Mouse (Mus musculus) heart, embryonic 16.5 days (tissue): ENCODE measurements at regions not wholly inside any gene's neighbourhood (a gene's known extent, or its start where the extent isn't known, plus 50 kb on each side); places are given as distances from the start of the nearest gene placed in this dataset.

Experiments used
- ATAC-seq: fragments of 200-750 bp; cut with Nextera tagmentation; replicated peaks from 2 replicates; pipeline ENCODE4 v1.8.0; 2017; ENCODE audit warnings: moderate number of reproducible peaks; ENCODE audit not compliant: insufficient read depth, low FRiP score; ENCODE audit errors: extremely low read depth
- H3K27ac ChIP-seq: fragments of 300-500 bp; sonication (generic); 2 replicates; pipeline ENCODE4 v1.5.1; 2014; ENCODE audit warnings: mild to moderate bottlenecking, low read length, control low read depth, moderate library complexity
- H3K27me3 ChIP-seq: fragments of 300-500 bp; sonication (generic); 2 replicates; pipeline ENCODE4 v1.6.1; 2014; ENCODE audit warnings: low read length, mixed read lengths; ENCODE audit not compliant: control insufficient read depth, insufficient read depth
- H3K36me3 ChIP-seq: fragments of 300-500 bp; sonication (generic); 2 replicates; pipeline ENCODE4 v1.6.1; 2014; ENCODE audit not compliant: control insufficient read depth, insufficient read depth
- H3K4me1 ChIP-seq: fragments of 300-500 bp; sonication (generic); 2 replicates; pipeline ENCODE4 v1.6.1; 2014; ENCODE audit warnings: low read length, mixed read lengths; ENCODE audit not compliant: control insufficient read depth, insufficient read depth
- H3K4me2 ChIP-seq: fragments of 300-500 bp; sonication (generic); 2 replicates; pipeline ENCODE4 v1.6.1; 2014; ENCODE audit warnings: low read depth, mild to moderate bottlenecking, control low read depth, low read length
- H3K4me3 ChIP-seq: fragments of 300-500 bp; sonication (generic); 2 replicates; pipeline ENCODE4 v1.5.1; 2014; ENCODE audit warnings: mild to moderate bottlenecking, control low read depth, low read length
- H3K9ac ChIP-seq: fragments of 300-500 bp; sonication (generic); 2 replicates; pipeline ENCODE4 v1.6.1; 2014; ENCODE audit warnings: low read length, control low read depth
- H3K9me3 ChIP-seq: fragments of 300-500 bp; sonication (generic); replicated peaks from 2 replicates; pipeline ENCODE4 v1.6.1; 2016; ENCODE audit warnings: low read length; ENCODE audit not compliant: control insufficient read depth
- WGBS: fragments of 180-500 bp; shearing (Covaris S2); extraction: QIAGEN DNeasy Blood & Tissue Kit; methylation state at CpG from one replicate; pipeline ENCODE4 v1.1.7; 2014; 5-methylcytosine and 5-hydroxymethylcytosine counted together

DNA sequence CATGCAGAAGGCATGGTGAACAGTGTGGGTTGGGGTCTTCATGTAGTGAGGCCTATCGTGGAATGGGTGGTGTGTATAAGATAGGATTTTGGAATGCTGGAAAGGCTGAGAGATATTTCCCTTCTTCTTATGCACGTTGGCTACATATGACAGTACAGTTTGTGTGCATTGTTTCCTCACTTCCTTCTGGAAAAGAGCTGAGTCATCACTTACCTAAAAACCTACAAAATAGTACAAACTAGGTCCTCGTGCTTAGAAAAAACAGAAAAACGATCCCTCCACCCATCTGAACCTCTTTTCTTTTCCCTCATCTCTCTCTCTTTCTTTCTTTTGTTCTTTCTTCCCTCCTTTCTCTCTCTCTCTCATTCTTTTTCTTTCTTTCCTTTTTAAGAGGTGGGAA, 168.3 kb downstream of the Ifng start:
- Histone ChIP-seq H3K27ac (no peak overlapping the region), H3K4me2 (no peak overlapping the region), H3K9me3 (no peaks in the 10 kb centered on the region), H3K27me3 (no peaks in the 10 kb centered on the region), H3K4me3 (no peak overlapping the region), H3K9ac (no peak overlapping the region), H3K4me1 (no peaks in the 10 kb centered on the region), H3K36me3 (no peaks in the 10 kb centered on the region)
- 62% methylated on average over 4 of the region's 4 CpGs for WGBS
- no peak for ATAC-seq

DNA sequence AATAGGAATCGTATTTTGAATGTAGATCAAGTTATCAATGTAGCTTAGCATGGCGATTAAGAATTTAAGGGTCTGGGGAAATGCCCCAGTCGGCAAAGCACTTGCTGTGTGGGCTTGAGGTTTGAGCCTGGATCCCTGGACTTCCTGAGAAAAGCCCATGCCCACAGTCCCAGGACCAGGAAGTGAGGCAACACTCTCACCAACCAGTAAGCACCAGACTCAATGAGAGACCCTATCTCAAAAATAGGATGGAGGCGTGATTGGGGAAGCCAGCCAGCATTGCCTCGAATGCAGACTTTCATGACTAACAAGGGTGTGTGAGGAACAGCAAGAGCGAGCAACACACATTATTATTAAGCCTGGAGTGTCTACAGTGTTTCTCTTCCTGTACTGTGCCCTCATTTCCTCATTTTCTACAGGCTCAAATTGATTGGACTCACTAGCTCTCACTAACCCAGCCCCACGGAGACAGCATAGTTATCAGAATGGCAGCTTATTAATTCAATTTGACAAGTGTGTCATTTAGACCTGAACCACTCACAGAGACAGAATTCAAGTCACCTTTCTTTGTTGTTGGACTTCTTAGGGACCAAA, 170.1 kb downstream of the Ifng start:
- ATAC-seq: no peak
- Histone ChIP-seq H3K9me3 (no peaks in the 10 kb centered on the region), H3K27ac (no peak overlapping the region), H3K4me1 (no peaks in the 10 kb centered on the region), H3K4me3 (no peak overlapping the region), H3K36me3 (no peaks in the 10 kb centered on the region), H3K4me2 (no peak overlapping the region), H3K9ac (no peak overlapping the region), H3K27me3 (no peaks in the 10 kb centered on the region)
- 73% methylated on average over 7 of the region's 7 CpGs for WGBS

DNA sequence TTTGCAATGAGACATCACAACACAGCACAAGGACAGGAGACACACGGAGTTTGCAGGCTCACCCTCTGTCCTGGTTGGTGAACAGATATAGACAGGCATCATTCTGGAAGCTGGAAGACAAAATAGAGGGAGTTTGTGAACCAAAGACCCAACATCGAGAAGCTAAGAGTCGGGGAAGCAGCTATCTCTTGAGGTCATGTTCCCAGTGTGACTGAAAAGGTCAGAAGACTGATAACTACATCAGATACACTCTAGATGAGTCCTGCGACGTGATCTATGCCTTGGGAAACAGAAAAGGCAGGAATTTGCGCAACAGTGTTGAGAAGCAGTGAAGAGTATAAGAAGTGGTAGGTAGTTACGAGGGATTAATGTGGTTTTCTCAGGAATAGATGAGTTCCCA, 171.2 kb downstream of the Ifng start:
- no peak overlapping the region for H3K4me3 ChIP-seq
- 73% methylated on average over 7 of the region's 7 CpGs for WGBS
- no peaks in the 10 kb centered on the region for H3K27me3 ChIP-seq
- H3K4me1 ChIP-seq: no peaks in the 10 kb centered on the region
- no peaks in the 10 kb centered on the region for H3K9me3 ChIP-seq
- no peak overlapping the region for H3K4me2 ChIP-seq
- H3K9ac ChIP-seq: no peak overlapping the region
- no peaks in the 10 kb centered on the region for H3K36me3 ChIP-seq
- H3K27ac ChIP-seq: no peak overlapping the region
- no peak for ATAC-seq

DNA sequence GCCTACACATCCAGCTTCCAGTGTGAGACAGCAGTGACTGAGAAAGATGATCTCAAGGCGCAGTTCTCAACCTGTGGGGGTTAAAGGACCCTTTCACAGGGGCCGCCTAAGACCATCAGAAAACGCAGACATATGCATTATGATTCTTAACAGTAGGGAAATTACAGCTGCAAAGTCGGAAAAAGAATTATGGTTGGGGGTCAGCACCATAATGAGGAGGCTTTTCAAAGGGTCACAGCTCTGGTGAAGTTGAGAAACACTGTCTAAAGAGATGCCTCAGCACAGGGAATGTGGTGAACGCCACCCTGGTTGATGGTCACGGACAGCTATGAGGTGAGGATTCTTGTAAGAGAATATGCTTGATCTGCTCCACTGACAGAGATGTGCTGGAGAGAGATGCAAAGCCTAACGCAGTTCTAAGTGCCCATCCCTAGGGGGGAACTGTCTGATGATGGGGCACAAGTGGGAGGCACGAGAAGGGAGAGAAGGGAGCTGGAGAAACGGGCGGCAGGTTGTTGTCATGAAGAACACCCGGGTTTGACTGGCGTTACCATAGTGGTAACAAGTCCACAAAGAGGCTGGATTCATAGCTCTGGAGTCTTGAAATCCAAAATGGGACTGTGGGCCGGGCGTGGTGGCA, 172.3 kb downstream of the Ifng start:
- H3K27ac ChIP-seq: no peak overlapping the region
- ATAC-seq: no peak
- no peaks in the 10 kb centered on the region for H3K36me3 ChIP-seq
- H3K4me2 ChIP-seq: no peak overlapping the region
- H3K9ac ChIP-seq: no peak overlapping the region
- peaks cover 8% of the 10 kb centered on the region; the same call in 1 of the 2 replicates for H3K4me1 ChIP-seq
- H3K9me3 ChIP-seq: no peaks in the 10 kb centered on the region
- 82% methylated on average over 14 of the region's 14 CpGs for WGBS
- H3K27me3 ChIP-seq: no peaks in the 10 kb centered on the region
- no peak overlapping the region for H3K4me3 ChIP-seq

DNA sequence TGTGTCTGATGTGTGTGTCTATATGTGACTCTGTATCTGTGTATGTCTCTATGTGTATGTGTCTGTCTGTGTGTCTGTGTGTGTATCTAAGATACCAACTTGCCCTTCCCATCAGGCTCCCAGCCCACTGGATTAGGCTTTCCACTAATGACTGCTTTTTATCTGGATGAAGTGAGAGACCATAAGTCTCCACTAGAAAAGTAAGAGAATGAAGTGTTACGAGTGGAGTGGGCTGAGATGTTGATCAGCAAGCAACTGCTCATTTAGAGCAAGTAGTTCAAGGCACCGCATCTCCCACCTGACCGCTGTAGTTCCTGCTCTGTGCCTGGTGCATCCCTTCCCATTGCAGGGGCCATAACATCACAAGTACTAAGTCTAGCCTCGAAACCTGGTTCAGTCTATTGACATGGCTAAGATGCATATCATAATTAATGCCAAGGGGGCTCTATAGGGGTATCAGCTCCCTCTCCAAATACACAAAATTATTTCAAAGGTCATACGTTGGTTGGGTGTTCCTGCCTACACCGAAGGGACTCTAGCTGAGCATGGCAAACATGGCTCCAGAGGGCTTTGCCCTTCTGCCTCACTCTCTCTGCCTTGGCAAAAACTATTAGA, 173.5 kb downstream of the Ifng start:
- ATAC-seq: no peak
- Histone ChIP-seq H3K27ac (no peak overlapping the region), H3K4me1 (peaks cover 8% of the 10 kb centered on the region; the same call in 1 of the 2 replicates), H3K9me3 (no peaks in the 10 kb centered on the region), H3K9ac (no peak overlapping the region), H3K27me3 (no peaks in the 10 kb centered on the region), H3K4me3 (no peak overlapping the region), H3K36me3 (no peaks in the 10 kb centered on the region), H3K4me2 (no peak overlapping the region)
- WGBS: 84% methylated on average over 6 of the region's 6 CpGs

DNA sequence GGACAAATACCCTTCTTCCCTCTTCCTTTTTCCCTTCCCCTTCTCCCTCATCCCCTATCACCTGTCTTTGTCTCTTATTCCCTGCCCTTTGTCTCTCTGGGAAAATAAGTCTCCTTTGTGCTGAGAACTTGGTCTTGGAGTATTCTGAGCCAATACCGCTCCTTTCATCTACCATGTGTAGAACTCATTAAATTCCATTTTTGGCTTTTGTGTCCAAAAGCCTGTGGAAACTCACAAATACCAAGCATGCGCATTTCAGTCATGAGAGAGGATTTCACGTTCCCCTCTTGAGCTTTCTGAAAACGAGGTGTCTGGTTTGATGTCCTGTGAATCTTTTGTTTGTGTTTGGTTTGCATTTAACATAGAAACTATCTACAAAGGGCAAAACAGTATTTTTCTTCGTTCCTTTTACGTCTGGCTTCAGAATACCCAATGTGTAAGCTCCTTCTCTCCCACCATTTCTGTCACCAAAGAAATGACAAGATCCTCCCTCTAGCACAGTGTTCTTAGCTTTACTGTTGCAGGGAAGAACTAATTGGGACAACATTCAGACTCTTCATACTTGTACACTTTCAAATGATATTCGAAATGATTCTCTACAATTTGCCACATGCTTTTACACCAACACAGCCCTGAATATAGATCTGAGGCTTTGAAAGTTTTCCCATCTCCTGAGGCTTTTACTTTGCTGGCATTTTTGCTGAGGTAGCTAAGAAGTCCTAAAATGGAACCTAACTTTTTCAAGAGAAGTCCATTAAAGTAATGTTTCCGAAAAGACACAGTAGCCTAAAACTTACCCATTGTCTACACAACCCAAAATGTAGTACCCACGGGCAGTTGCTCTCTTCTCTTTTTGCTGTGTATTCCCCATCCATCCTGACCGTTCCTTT, 174.5 kb downstream of the Ifng start:
- no peak overlapping the region for H3K4me3 ChIP-seq
- peaks cover 8% of the 10 kb centered on the region; the same call in 1 of the 2 replicates for H3K4me1 ChIP-seq
- H3K27me3 ChIP-seq: no peaks in the 10 kb centered on the region
- WGBS: 81% methylated on average over 10 of the region's 10 CpGs
- H3K4me2 ChIP-seq: no peak overlapping the region
- H3K9me3 ChIP-seq: no peaks in the 10 kb centered on the region
- no peak overlapping the region for H3K9ac ChIP-seq
- no peak overlapping the region for H3K27ac ChIP-seq
- no peak for ATAC-seq
- H3K36me3 ChIP-seq: no peaks in the 10 kb centered on the region

DNA sequence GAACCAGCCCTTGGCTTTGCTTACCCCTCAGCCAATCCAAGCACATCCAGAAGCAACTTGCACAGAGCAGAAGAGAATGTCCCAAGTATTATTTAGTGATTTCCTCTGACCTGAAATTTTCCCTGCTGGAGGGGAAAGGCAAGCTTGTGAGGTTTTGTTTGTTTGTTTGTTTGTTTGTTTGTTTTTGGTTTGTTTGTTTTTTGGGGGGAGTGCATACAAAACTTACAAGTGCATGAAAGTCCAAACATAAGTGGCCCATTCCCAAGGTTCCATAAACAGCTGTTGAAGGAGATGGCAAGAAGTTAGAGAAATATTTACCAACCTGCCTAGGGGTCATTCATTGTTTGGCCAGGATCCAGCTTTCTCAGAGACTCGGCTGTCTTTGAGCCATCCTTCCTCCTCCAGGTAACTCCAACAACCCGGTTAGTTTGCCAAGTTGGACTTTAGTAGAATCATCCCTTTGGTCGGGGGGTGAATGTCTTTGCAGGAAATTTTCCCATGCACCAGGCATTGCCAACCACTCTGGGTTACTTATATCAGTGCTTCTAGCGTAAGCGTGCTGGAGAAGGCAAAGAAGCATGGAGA, 175.3 kb downstream of the Ifng start:
- WGBS: 84% methylated on average over 5 of the region's 5 CpGs
- no peak overlapping the region for H3K4me2 ChIP-seq
- H3K9me3 ChIP-seq: no peaks in the 10 kb centered on the region
- no peak for ATAC-seq
- no peaks in the 10 kb centered on the region for H3K27me3 ChIP-seq
- peaks cover 8% of the 10 kb centered on the region; the same call in 1 of the 2 replicates for H3K4me1 ChIP-seq
- no peak overlapping the region for H3K4me3 ChIP-seq
- no peaks in the 10 kb centered on the region for H3K36me3 ChIP-seq
- H3K27ac ChIP-seq: no peak overlapping the region
- H3K9ac ChIP-seq: no peak overlapping the region

DNA sequence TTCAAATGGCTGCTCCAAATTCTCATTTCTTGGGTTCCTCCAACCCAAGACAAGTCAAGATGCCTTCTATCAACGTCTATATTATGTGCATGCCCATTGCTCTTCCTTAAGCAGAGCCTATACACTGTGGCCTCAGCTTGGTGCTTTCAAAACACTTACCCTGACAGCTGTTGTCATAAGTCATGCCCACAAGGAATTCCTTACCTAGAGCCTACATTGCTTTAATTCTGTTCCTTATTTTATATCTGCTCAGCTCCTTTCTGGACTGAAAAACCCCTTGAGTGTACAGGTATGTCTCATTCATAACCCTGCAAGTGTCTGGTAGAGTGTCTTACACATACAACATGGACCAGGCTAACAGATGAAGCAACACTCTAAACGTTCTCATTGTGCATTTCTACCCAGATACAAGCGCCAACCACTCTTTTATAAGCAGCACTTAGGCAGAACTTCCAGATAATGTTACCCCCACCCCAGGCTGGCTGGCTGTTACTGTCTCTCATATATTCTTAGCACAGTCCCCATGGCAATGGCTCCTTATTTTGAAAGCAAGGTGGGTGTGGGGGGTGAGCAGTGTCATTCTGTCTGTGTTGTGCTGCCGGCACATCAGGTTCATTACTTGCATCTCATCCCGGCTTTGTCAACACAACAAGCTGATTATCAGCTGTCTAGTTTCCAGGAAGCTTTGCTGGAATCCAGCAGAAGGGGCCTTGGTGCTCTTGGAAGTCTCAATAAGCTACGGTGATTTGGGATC, 176.6 kb downstream of the Ifng start:
- ATAC-seq: no peak

More for the DNA sequence above, 176.6 kb downstream of the Ifng start:
- no peak overlapping the region for H3K4me3 ChIP-seq
- H3K9me3 ChIP-seq: no peaks in the 10 kb centered on the region
- no peak overlapping the region for H3K9ac ChIP-seq
- 0 out of 2 replicates have a peak overlapping the region, but pooled peaks have one; percentile 0 for H3K27ac ChIP-seq
- 50% methylated on average over 6 of the region's 6 CpGs for WGBS
- peak overlapping the region; percentile 30; the same call in 1 of the 2 replicates for H3K4me2 ChIP-seq
- peaks cover 8% of the 10 kb centered on the region; the same call in 1 of the 2 replicates for H3K4me1 ChIP-seq
- H3K36me3 ChIP-seq: no peaks in the 10 kb centered on the region
- H3K27me3 ChIP-seq: no peaks in the 10 kb centered on the region
